Mouse (Mus musculus) E14TG2a.4 (cell line): ENCODE results near the gene Ttf2.

Source experiments
- CTCF ChIP-seq: conservative IDR thresholded peaks from 2 replicates; pipeline ENCODE4 v1.5.1; 2014; ENCODE audit warnings: low read length
- NANOG ChIP-seq: IDR thresholded peaks from 2 replicates; pipeline ENCODE4 v1.6.1; 2014; ENCODE audit warnings: borderline replicate concordance, low read length, mixed read lengths
- POU5F1 ChIP-seq: IDR thresholded peaks from 2 replicates; pipeline ENCODE4 v1.6.1; 2014; ENCODE audit warnings: low read length, borderline replicate concordance

DNA sequence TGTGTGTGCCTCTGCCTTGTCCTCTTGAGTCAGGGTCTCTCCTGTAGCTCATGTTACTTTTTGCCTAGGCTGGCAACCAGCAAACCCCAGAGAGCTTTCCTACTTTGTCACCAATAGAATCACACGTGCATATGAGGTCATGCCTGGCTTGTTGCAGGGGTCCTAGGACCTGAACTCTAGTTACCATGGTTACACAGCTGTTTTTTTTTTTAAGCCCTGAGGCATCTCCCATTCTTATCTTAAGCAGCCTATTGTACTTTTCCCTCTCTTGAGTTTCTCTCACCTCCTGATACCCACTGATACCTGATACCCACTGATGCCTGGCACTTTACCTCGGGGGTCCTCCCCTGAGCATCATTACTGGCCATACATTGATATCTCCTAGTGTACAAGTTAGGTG is 30.3 kb upstream of the Ttf2 start:
- TF ChIP-seq CTCF (no peak), POU5F1 (no peak), NANOG (no peak)
